9 mouse cellular contexts compared by ENCODE assay signal in genomic region chr16:92445377-92445776, GRCm38 (mm10). TPM values are rescaled to one million over a fixed set of nuclear protein-coding genes. Genes with fewer than 3 reads are reported as not detected.
DNase-seq lines count a peak whose midpoint lies in the region; ATAC-seq lines count a peak whose summit lies in the region.
"Had no signal": no experiment of that assay in that cellular context is flagged by ENCODE, and none has a peak within 500 bp of the region (broad histone marks: within the 10 kb centered on the region; RNA-seq: fewer than 3 reads in every experiment).

No protein-coding gene starts in this region.

- H3K4me2 ChIP-seq in forebrain, embryonic 14.5 days (ENCODE audit: low read length) = no peak overlapping the region
- no peak overlapping the region for H3K4me2 ChIP-seq in midbrain, embryonic 15.5 days

- no peaks in the 10 kb centered on the region for H3K9me3 ChIP-seq in forebrain, embryonic 14.5 days (replicated peaks; ENCODE audit: control insufficient read depth, low read length)
- no peaks in the 10 kb centered on the region for H3K9me3 ChIP-seq in forebrain, embryonic 10.5 days
- no peaks in the 10 kb centered on the region for H3K9me3 ChIP-seq in midbrain, embryonic 10.5 days (replicated peaks)
- H3K9me3 ChIP-seq in midbrain, embryonic 15.5 days = no peaks in the 10 kb centered on the region
- H3K9me3 ChIP-seq: megakaryocyte, embryonic 14.5 days had no signal

- no peak overlapping the region for H3K27ac ChIP-seq in forebrain, embryonic 14.5 days (ENCODE audit: low read depth, low read length)
- no peak overlapping the region for H3K27ac ChIP-seq in forebrain, embryonic 10.5 days
- H3K27ac ChIP-seq in midbrain, embryonic 10.5 days (replicated peaks) = 0 out of 2 replicates have a peak overlapping the region, but pooled peaks have one; percentile 15
- H3K27ac ChIP-seq in midbrain, embryonic 15.5 days = no peak overlapping the region

- H3K4me1 ChIP-seq in forebrain, embryonic 14.5 days (ENCODE audit: control insufficient read depth, insufficient read depth, low read length) = no peaks in the 10 kb centered on the region; the same call in 1 of the 2 replicates
- H3K4me1 ChIP-seq in forebrain, embryonic 10.5 days = peaks cover 28% of the 10 kb centered on the region
- peaks cover 24% of the 10 kb centered on the region for H3K4me1 ChIP-seq in midbrain, embryonic 10.5 days
- H3K4me1 ChIP-seq in midbrain, embryonic 15.5 days = peaks cover 12% of the 10 kb centered on the region; the same call in 1 of the 2 replicates

- peak; percentile 50 for DNase-seq in forebrain, embryonic 14.5 days (ENCODE audit: low spot score)
- DNase-seq in forebrain, embryonic 10.5 days (ENCODE audit: extremely low spot score, low spot score) = no peak
- DNase-seq in midbrain, embryonic 10.5 days (ENCODE audit: low spot score) = peak; percentile 30
- peak; percentile 49 for DNase-seq in embryo, embryonic 9.5 days (ENCODE audit: extremely low spot score)
- DNase-seq in adrenal gland, adult 18-20 months (ENCODE audit: low spot score in 2 of 2) = no peak
- no peak for DNase-seq in cerebellum, adult 11 months

- no peak overlapping the region for H3K4me3 ChIP-seq in forebrain, embryonic 14.5 days (ENCODE audit: low read depth, low read length)
- H3K4me3 ChIP-seq in forebrain, embryonic 10.5 days = no peak overlapping the region
- H3K4me3 ChIP-seq in midbrain, embryonic 10.5 days = no peak overlapping the region
- H3K4me3 ChIP-seq in midbrain, embryonic 15.5 days = no peak overlapping the region
- H3K4me3 ChIP-seq: megakaryocyte, embryonic 14.5 days had no signal

- WGBS in forebrain, embryonic 14.5 days = 62% methylated on average over 10 of the region's 10 CpGs
- 68% methylated on average over 10 of the region's 10 CpGs for WGBS in forebrain, embryonic 10.5 days
- WGBS in midbrain, embryonic 10.5 days = 58% methylated on average over 10 of the region's 10 CpGs
- 54% methylated on average over 10 of the region's 10 CpGs for WGBS in midbrain, embryonic 15.5 days

- no peak overlapping the region for H3K9ac ChIP-seq in forebrain, embryonic 14.5 days (ENCODE audit: low read length)
- H3K9ac ChIP-seq in midbrain, embryonic 15.5 days = no peak overlapping the region

- H3K27me3 ChIP-seq in forebrain, embryonic 14.5 days (replicated peaks; ENCODE audit: control insufficient read depth, insufficient read depth, low read length) = no peaks in the 10 kb centered on the region
- no peaks in the 10 kb centered on the region for H3K27me3 ChIP-seq in forebrain, embryonic 10.5 days (ENCODE audit: poor library complexity, severe bottlenecking)
- H3K27me3 ChIP-seq in midbrain, embryonic 10.5 days (ENCODE audit: low read depth, poor library complexity, severe bottlenecking) = no peaks in the 10 kb centered on the region
- no peaks in the 10 kb centered on the region for H3K27me3 ChIP-seq in midbrain, embryonic 15.5 days (replicated peaks)

- 0 out of 2 replicates have a peak, but pooled peaks cover 3% of the 10 kb centered on the region for H3K36me3 ChIP-seq in forebrain, embryonic 14.5 days (ENCODE audit: control insufficient read depth, insufficient read depth, low read length)
- peaks cover 6% of the 10 kb centered on the region; the same call in 1 of the 2 replicates for H3K36me3 ChIP-seq in forebrain, embryonic 10.5 days (replicated peaks)
- peaks cover 9% of the 10 kb centered on the region; the same call in 1 of the 2 replicates for H3K36me3 ChIP-seq in midbrain, embryonic 10.5 days
- no peaks in the 10 kb centered on the region for H3K36me3 ChIP-seq in midbrain, embryonic 15.5 days (replicated peaks)

- ATAC-seq in forebrain, embryonic 14.5 days = no peak
- no peak for ATAC-seq in midbrain, embryonic 15.5 days (replicated peaks)
- ATAC-seq in monocyte, adult 5-6 weeks (replicated peaks; ENCODE audit: insufficient number of reproducible peaks, low FRiP score, low TSS enrichment, poor library complexity, severe bottlenecking) = peak; percentile 44; the same call in 1 of the 2 replicates

RNA-seq across cellular contexts. Expression of gene Rcan1, which starts 25.3 kb away (rescaled TPM):
- 46.3 and 49.0 TPM in 2 replicates for polyA plus RNA-seq in forebrain, embryonic 14.5 days (2014; fragmentation: Nextera tagmentation; extraction: Ambion mirVana)
- 34.4 and 34.7 TPM in 2 replicates for polyA plus RNA-seq in forebrain, embryonic 10.5 days (2016; fragmentation: Nextera tagmentation; extraction: Ambion mirVana)
- 38.8 and 40.6 TPM in 2 replicates for polyA plus RNA-seq in midbrain, embryonic 10.5 days (2016; fragmentation: Nextera tagmentation; extraction: Ambion mirVana)
- 82.1 and 82.9 TPM in 2 replicates for polyA plus RNA-seq in midbrain, embryonic 15.5 days (2015; fragmentation: Nextera tagmentation; extraction: Ambion mirVana)
- 16.3 to 27.2 TPM (median 16.8 TPM) in 3 replicates for total RNA-seq in monocyte, adult 5-6 weeks (2017)
- total RNA-seq in adrenal gland, adult 18-20 months (2021) = 10 to 100 TPM; 14.8 to 26.7 TPM

RNA-seq across cellular contexts. Expression of gene Clic6, which starts 40.2 kb away (rescaled TPM):
- polyA plus RNA-seq in forebrain, embryonic 14.5 days (2014; fragmentation: Nextera tagmentation; extraction: Ambion mirVana) = 3.0 and 4.6 TPM in 2 replicates
- 4.8 and 5.2 TPM in 2 replicates for polyA plus RNA-seq in forebrain, embryonic 10.5 days (2016; fragmentation: Nextera tagmentation; extraction: Ambion mirVana)
- 1.5 and 2.1 TPM in 2 replicates for polyA plus RNA-seq in midbrain, embryonic 10.5 days (2016; fragmentation: Nextera tagmentation; extraction: Ambion mirVana)
- 3.2 and 3.7 TPM in 2 replicates for polyA plus RNA-seq in midbrain, embryonic 15.5 days (2015; fragmentation: Nextera tagmentation; extraction: Ambion mirVana)
- total RNA-seq in monocyte, adult 5-6 weeks (2017) = not detected in 3 replicates
- under 1 TPM; 0.10 to 0.29 TPM for total RNA-seq in adrenal gland, adult 18-20 months (2021)

Comparison
In these comparisons a context has a peak if more than half of its experiments do, and no peak if none do; other contexts are left out.
1. DNase-seq: peak in forebrain, embryonic 14.5 days (single experiment), midbrain, embryonic 10.5 days (single experiment) and embryo, embryonic 9.5 days (single experiment); none in forebrain, embryonic 10.5 days (single experiment), adrenal gland, adult 18-20 months (0 of 2) and cerebellum, adult 11 months (single experiment).